Mouse (Mus musculus): ENCODE results near the gene Pdzrn4. TPM values are rescaled to one million over a fixed set of nuclear protein-coding genes. Genes with fewer than 3 reads are reported as not detected.

Pdzrn4 gene
- polyA plus RNA-seq, 1 experiment: 0.18 TPM

- 64% methylated on average over 9 of the region's 9 CpGs for WGBS
Measured at GRCm38 (mm10) chr15:92525416-92525815, 128.7 kb downstream of the Pdzrn4 start.

GRCm38 (mm10) chr15:92526731-92527130, 130.1 kb downstream of the Pdzrn4 start:
- WGBS: 69% methylated on average over 4 of the region's 4 CpGs

More at GRCm38 (mm10) chr15:92525416-92525815, 128.7 kb downstream of the Pdzrn4 start:
- H3K4me1 ChIP-seq (ENCODE audit: control insufficient read depth, insufficient read depth, low read length): no peaks in the 10 kb centered on the region
- H3K4me3 ChIP-seq (replicated peaks; ENCODE audit: extremely low read depth, low read depth, low read length): no peak overlapping the region
- DNase-seq: no peak
- TF ChIP-seq CTCF (IDR thresholded peaks at IDR 0.05; ENCODE audit: insufficient read depth, low read length) (no peak), POLR2A (IDR thresholded peaks at IDR 0.05; ENCODE audit: borderline replicate concordance, extremely low read depth, low read depth, low read length) (no peak)

GRCm38 (mm10) chr15:92543252-92543651, 146.6 kb downstream of the Pdzrn4 start:
- H3K4me3 ChIP-seq (replicated peaks; ENCODE audit: extremely low read depth, low read depth, low read length): no peak overlapping the region
- no peaks in the 10 kb centered on the region for H3K4me1 ChIP-seq (ENCODE audit: control insufficient read depth, insufficient read depth, low read length)
- no peak for TF ChIP-seq POLR2A (IDR thresholded peaks at IDR 0.05; ENCODE audit: borderline replicate concordance, extremely low read depth, low read depth, low read length)
- TF ChIP-seq CTCF (IDR thresholded peaks at IDR 0.05; ENCODE audit: insufficient read depth, low read length): no peak
- no peak for DNase-seq
- WGBS: 22% methylated on average over 1 of the region's 1 CpGs

More at GRCm38 (mm10) chr15:92526731-92527130, 130.1 kb downstream of the Pdzrn4 start:
- DNase-seq: peak; percentile 23
- Histone ChIP-seq H3K4me1 (ENCODE audit: control insufficient read depth, insufficient read depth, low read length) (no peaks in the 10 kb centered on the region), H3K4me3 (replicated peaks; ENCODE audit: extremely low read depth, low read depth, low read length) (no peak overlapping the region)
- peak; percentile 23; the same call in 1 of the 2 replicates for TF ChIP-seq CTCF (IDR thresholded peaks at IDR 0.05; ENCODE audit: insufficient read depth, low read length)
- no peak for TF ChIP-seq POLR2A (IDR thresholded peaks at IDR 0.05; ENCODE audit: borderline replicate concordance, extremely low read depth, low read depth, low read length)

GRCm38 (mm10) chr15:92547294-92547911, 150.7 kb downstream of the Pdzrn4 start:
- 75% methylated on average over 9 of the region's 9 CpGs for WGBS
- H3K4me1 ChIP-seq (ENCODE audit: control insufficient read depth, insufficient read depth, low read length): no peaks in the 10 kb centered on the region
- TF ChIP-seq POLR2A (IDR thresholded peaks at IDR 0.05; ENCODE audit: borderline replicate concordance, extremely low read depth, low read depth, low read length): no peak
- TF ChIP-seq CTCF (IDR thresholded peaks at IDR 0.05; ENCODE audit: insufficient read depth, low read length): no peak
- no peak for DNase-seq
- H3K4me3 ChIP-seq (replicated peaks; ENCODE audit: extremely low read depth, low read depth, low read length): no peak overlapping the region

GRCm38 (mm10) chr15:92555012-92555574, 158.4 kb downstream of the Pdzrn4 start:
- 60% methylated on average over 7 of the region's 7 CpGs for WGBS
- DNase-seq: no peak
- Histone ChIP-seq H3K4me1 (ENCODE audit: control insufficient read depth, insufficient read depth, low read length) (no peaks in the 10 kb centered on the region), H3K4me3 (replicated peaks; ENCODE audit: extremely low read depth, low read depth, low read length) (no peak overlapping the region)
- TF ChIP-seq CTCF (IDR thresholded peaks at IDR 0.05; ENCODE audit: insufficient read depth, low read length): no peak

GRCm38 (mm10) chr15:92555716-92556115, 159.0 kb downstream of the Pdzrn4 start:
- TF ChIP-seq CTCF (IDR thresholded peaks at IDR 0.05; ENCODE audit: insufficient read depth, low read length): no peak
- TF ChIP-seq POLR2A (IDR thresholded peaks at IDR 0.05; ENCODE audit: borderline replicate concordance, extremely low read depth, low read depth, low read length): no peak
- 37% methylated on average over 3 of the region's 3 CpGs for WGBS

GRCm38 (mm10) chr15:92558592-92558991, 161.9 kb downstream of the Pdzrn4 start:
- 50% methylated on average over 5 of the region's 5 CpGs for WGBS
- TF ChIP-seq CTCF (IDR thresholded peaks at IDR 0.05; ENCODE audit: insufficient read depth, low read length) (no peak), POLR2A (IDR thresholded peaks at IDR 0.05; ENCODE audit: borderline replicate concordance, extremely low read depth, low read depth, low read length) (no peak)
- H3K4me1 ChIP-seq (ENCODE audit: control insufficient read depth, insufficient read depth, low read length): no peaks in the 10 kb centered on the region
- no peak overlapping the region for H3K4me3 ChIP-seq (replicated peaks; ENCODE audit: extremely low read depth, low read depth, low read length)
- DNase-seq: no peak

More at GRCm38 (mm10) chr15:92555716-92556115, 159.0 kb downstream of the Pdzrn4 start:
- DNase-seq: no peak
- no peak overlapping the region for H3K4me3 ChIP-seq (replicated peaks; ENCODE audit: extremely low read depth, low read depth, low read length)
- no peaks in the 10 kb centered on the region for H3K4me1 ChIP-seq (ENCODE audit: control insufficient read depth, insufficient read depth, low read length)

- no peaks in the 10 kb centered on the region for H3K4me1 ChIP-seq (ENCODE audit: control insufficient read depth, insufficient read depth, low read length)
- DNase-seq: no peak
- H3K4me3 ChIP-seq (replicated peaks; ENCODE audit: extremely low read depth, low read depth, low read length): no peak overlapping the region
- WGBS: 82% methylated on average over 6 of the region's 6 CpGs
- no peak for TF ChIP-seq POLR2A (IDR thresholded peaks at IDR 0.05; ENCODE audit: borderline replicate concordance, extremely low read depth, low read depth, low read length)
- no peak for TF ChIP-seq CTCF (IDR thresholded peaks at IDR 0.05; ENCODE audit: insufficient read depth, low read length)
Measured at GRCm38 (mm10) chr15:92562149-92562548, 165.5 kb downstream of the Pdzrn4 start.

GRCm38 (mm10) chr15:92563576-92563975, 166.9 kb downstream of the Pdzrn4 start:
- H3K4me1 ChIP-seq (ENCODE audit: control insufficient read depth, insufficient read depth, low read length): no peaks in the 10 kb centered on the region
- H3K4me3 ChIP-seq (replicated peaks; ENCODE audit: extremely low read depth, low read depth, low read length): no peak overlapping the region
- WGBS: 49% methylated on average over 2 of the region's 2 CpGs
- no peak for TF ChIP-seq POLR2A (IDR thresholded peaks at IDR 0.05; ENCODE audit: borderline replicate concordance, extremely low read depth, low read depth, low read length)
- TF ChIP-seq CTCF (IDR thresholded peaks at IDR 0.05; ENCODE audit: insufficient read depth, low read length): no peak
- no peak for DNase-seq
